Mouse (Mus musculus) G1E (cell line): ENCODE measurements around the gene Cdca4. TPM values are rescaled to one million over a fixed set of nuclear protein-coding genes. Genes with fewer than 3 reads are reported as not detected.

ENCODE experiments used
- ATAC-seq: 2 replicates; pipeline ENCODE4 v1.8.0; 2016; ENCODE audit warnings: mild to moderate bottlenecking; ENCODE audit not compliant: insufficient number of reproducible peaks, poor library complexity, low FRiP score, severe bottlenecking; ENCODE audit errors: extremely low read depth
- DNase-seq: peaks from one replicate; pipeline ENCODE4 v3.0.0; 2012; ENCODE audit warnings: low spot score
- H3K27me3 ChIP-seq: 2 replicates; pipeline ENCODE4 v1.6.1; 2012; ENCODE audit warnings: mild to moderate bottlenecking, low read length, inconsistent platforms; ENCODE audit not compliant: insufficient read depth
- H3K36me3 ChIP-seq: replicated peaks from 2 replicates; pipeline ENCODE3; 2012; ENCODE audit warnings: mild to moderate bottlenecking, inconsistent platforms
- H3K4me1 ChIP-seq: 2 replicates; pipeline ENCODE4 v1.6.1; 2012; ENCODE audit warnings: low read depth, low read length, inconsistent platforms, mixed read lengths; ENCODE audit not compliant: insufficient read depth
- H3K4me3 ChIP-seq: 2 replicates; pipeline ENCODE4 v1.5.1; 2012; ENCODE audit warnings: low read depth, mild to moderate bottlenecking, inconsistent platforms, low read length, moderate library complexity, mixed read lengths
- H3K9me3 ChIP-seq: replicated peaks from 2 replicates; pipeline ENCODE4 v1.6.1; 2012; ENCODE audit warnings: inconsistent platforms
- CTCF ChIP-seq: IDR thresholded peaks from 2 replicates; pipeline ENCODE4 v1.5.1; 2012; ENCODE audit warnings: low read depth, low read length, inconsistent platforms, mixed read lengths
- GATA1 ChIP-seq: IDR thresholded peaks from 2 replicates; pipeline ENCODE4 v1.6.1; 2012; ENCODE audit warnings: borderline replicate concordance, low read length, inconsistent platforms, mixed read lengths
- GATA2 ChIP-seq: IDR thresholded peaks from 2 replicates; pipeline ENCODE4 v1.6.1; 2012; ENCODE audit warnings: low read depth, low read length, inconsistent platforms, borderline replicate concordance
- POLR2AphosphoS5 ChIP-seq: IDR thresholded peaks from 2 replicates; pipeline ENCODE4 v1.6.1; 2012; ENCODE audit warnings: low read depth, low read length, inconsistent platforms; ENCODE audit not compliant: insufficient replicate concordance
- TAL1 ChIP-seq: conservative IDR thresholded peaks from 2 replicates; pipeline ENCODE4 v1.6.1; 2012; ENCODE audit warnings: low read depth, low read length, inconsistent platforms, mixed read lengths
- polyA plus RNA-seq: library from polyadenylated mRNA; stranded (reverse); fragments of >175 nt; gene quantifications from 2 replicates; pipeline ENCODE4 v1.2.3, GENCODE M21; 2012
- total RNA-seq, 2 experiments: library from RNA; stranded (forward) in 1 of 2; stranded (reverse) in 1 of 2; fragments of 200-1000 nt in 1 of 2; fragments of >200 nt in 1 of 2; fragmentation: Nextera tagmentation in 1 of 2; gene quantifications; 2 replicates each; pipeline ENCODE4 v1.2.3; 2014 to 2017

The Cdca4 gene
- total and polyA plus RNA-seq, 3 experiments, result 56.8 to 140 (median 124) TPM

DNA sequence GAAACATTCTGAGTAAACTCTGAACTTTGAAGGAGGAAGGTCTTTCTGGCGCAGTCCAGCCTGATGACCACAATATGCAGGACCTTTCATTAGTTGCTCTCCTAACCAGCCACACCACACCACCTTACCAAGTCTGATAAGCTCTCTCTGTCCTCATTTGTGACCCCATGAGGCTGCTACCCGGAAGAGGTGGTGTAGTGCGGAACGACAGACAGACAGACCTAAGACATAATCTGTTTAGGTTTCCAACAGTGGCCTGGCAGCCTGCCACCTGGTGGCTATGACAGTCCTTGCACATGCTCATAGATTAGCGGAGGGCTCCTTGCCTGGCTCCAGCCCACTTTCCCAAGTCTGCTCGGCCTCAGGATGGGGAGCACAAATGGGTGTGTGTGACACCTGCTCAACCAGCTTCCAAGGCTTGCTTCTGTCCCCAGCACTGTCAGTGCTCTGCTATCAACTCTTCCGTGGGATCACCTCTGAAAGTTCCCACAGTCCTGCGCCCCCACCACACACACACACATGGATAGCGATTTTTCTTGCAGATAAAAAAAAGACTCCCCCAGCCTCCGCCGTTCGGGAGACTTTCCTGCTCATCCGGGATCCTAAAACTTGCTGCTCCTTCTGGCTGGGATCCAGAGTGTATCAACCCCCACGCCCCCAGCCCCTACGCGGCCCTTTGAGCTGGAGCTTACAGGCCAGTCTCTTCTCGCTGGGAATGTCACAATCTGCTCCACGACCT lies 44.4 kb upstream of the Cdca4 start:
- no peaks in the 10 kb centered on the region for H3K9me3 ChIP-seq
- H3K27me3 ChIP-seq, result peaks cover 61% of the 10 kb centered on the region
- H3K36me3 ChIP-seq, result no peaks in the 10 kb centered on the region
- peaks cover 13% of the 10 kb centered on the region; the same call in 1 of the 2 replicates for H3K4me1 ChIP-seq
- DNase-seq (peak; percentile 30), ATAC-seq (no peak)
- H3K4me3 ChIP-seq, result no peak overlapping the region
- peak; percentile 81 for TF ChIP-seq CTCF
- TF ChIP-seq POLR2AphosphoS5, result no peak

DNA sequence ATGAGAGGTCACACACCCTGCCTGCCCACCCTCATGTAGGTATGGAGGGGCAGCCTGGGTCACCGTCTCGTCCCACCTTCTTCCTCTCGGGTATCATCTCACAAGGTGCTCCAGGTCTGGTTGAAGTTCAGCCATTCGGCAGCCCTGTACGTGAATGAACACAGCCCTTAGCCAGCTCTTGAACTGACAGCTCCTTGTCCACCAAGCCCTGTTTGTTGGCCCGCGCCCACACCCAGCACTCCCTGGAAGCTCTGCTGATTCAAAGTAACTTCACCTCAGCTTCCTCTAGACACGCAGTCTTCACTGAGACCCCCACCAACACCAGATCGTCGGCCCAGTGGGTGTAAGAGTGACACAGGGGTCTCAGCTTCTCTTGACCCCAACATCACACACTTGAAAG lies 43.8 kb upstream of the Cdca4 start:
- TF ChIP-seq TAL1 (no peak), POLR2AphosphoS5 (no peak), CTCF (no peak), GATA2 (no peak), GATA1 (no peak)
- Histone ChIP-seq H3K4me3 (no peak overlapping the region), H3K9me3 (no peaks in the 10 kb centered on the region), H3K36me3 (no peaks in the 10 kb centered on the region), H3K27me3 (peaks cover 61% of the 10 kb centered on the region), H3K4me1 (peaks cover 13% of the 10 kb centered on the region; the same call in 1 of the 2 replicates)
- DNase-seq (no peak), ATAC-seq (no peak)

DNA sequence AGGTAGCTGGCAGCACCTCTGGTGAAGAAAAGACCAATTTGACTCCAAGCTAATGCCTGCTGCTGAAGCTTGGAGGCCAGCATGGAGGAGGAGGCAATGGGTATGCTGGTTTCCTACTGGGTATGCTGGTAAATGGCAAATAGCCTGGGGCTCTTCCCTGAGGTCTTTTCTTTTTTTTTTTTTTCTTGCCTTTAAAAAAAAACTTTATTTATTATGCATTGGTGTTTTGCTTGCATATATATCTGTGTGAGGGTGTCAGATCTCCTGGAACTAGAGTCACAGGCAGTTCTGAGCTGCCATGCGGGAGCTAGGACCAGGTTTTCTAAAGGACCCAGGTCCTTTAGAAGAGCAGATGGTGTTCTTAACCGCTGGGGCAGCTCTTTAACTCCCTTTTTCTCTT lies 42.0 kb upstream of the Cdca4 start:
- H3K9me3 ChIP-seq, result no peaks in the 10 kb centered on the region
- peaks cover 9% of the 10 kb centered on the region; the same call in 1 of the 2 replicates for H3K4me1 ChIP-seq
- ATAC-seq, result no peak
- no peak overlapping the region for H3K4me3 ChIP-seq
- H3K36me3 ChIP-seq, result no peaks in the 10 kb centered on the region
- no peak for DNase-seq
- TF ChIP-seq TAL1 (no peak), GATA2 (no peak), CTCF (no peak), GATA1 (no peak), POLR2AphosphoS5 (no peak)
- H3K27me3 ChIP-seq, result peaks cover 44% of the 10 kb centered on the region

DNA sequence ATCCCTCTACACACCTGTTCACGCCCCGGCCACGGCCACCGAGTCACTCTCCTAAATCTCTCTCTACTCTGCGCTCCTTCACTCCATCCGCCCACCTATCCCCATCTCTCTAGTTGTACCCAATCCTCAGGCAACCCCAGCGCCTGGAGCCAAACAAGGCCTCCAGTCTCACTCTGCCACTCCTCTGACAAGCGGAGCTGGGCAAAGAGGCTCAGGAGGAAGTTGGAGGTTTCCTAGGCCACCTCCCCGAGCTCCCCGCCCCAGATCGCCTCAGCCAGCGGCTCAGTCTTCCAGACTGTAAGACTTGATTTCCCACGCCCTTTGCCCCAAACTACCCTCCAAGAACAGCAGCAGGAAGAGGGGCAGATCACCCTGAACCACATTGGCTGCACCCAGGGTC lies 41.6 kb upstream of the Cdca4 start:
- no peak for ATAC-seq
- Histone ChIP-seq H3K4me3 (no peak overlapping the region), H3K4me1 (peaks cover 4% of the 10 kb centered on the region; the same call in 1 of the 2 replicates), H3K27me3 (peaks cover 41% of the 10 kb centered on the region), H3K36me3 (no peaks in the 10 kb centered on the region), H3K9me3 (no peaks in the 10 kb centered on the region)
- no peak for TF ChIP-seq CTCF
- no peak for TF ChIP-seq GATA1
- no peak for TF ChIP-seq TAL1
- no peak for TF ChIP-seq GATA2
- no peak for TF ChIP-seq POLR2AphosphoS5
- no peak for DNase-seq

DNA sequence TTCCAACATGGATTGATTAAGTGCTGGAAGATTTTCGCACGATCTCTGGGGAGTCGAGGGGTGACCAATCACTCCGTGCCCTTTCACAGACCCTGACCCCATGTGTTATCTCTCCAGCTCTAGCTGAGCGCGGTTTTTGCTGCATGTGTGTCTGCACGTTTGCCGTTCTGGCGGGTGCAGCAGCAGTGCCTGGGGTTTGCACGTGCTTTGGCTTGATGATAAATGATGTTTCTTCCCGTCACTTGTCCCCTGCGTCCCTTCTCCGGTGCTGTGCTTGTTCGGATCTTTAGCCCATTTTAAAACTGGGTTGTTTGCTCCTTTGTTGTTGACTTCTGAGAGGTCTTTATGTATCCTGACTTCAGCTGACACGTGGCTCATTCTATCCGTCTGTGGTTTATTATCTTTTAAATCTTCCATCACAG lies 40.6 kb upstream of the Cdca4 start:
- no peak for TF ChIP-seq TAL1
- TF ChIP-seq GATA2, result no peak
- no peak for TF ChIP-seq CTCF
- TF ChIP-seq GATA1, result no peak
- TF ChIP-seq POLR2AphosphoS5, result no peak
- no peaks in the 10 kb centered on the region for H3K36me3 ChIP-seq
- H3K27me3 ChIP-seq, result peaks cover 41% of the 10 kb centered on the region
- DNase-seq, result no peak
- no peaks in the 10 kb centered on the region for H3K9me3 ChIP-seq
- H3K4me3 ChIP-seq, result no peak overlapping the region
- no peaks in the 10 kb centered on the region; the same call in 1 of the 2 replicates for H3K4me1 ChIP-seq
- no peak for ATAC-seq

DNA sequence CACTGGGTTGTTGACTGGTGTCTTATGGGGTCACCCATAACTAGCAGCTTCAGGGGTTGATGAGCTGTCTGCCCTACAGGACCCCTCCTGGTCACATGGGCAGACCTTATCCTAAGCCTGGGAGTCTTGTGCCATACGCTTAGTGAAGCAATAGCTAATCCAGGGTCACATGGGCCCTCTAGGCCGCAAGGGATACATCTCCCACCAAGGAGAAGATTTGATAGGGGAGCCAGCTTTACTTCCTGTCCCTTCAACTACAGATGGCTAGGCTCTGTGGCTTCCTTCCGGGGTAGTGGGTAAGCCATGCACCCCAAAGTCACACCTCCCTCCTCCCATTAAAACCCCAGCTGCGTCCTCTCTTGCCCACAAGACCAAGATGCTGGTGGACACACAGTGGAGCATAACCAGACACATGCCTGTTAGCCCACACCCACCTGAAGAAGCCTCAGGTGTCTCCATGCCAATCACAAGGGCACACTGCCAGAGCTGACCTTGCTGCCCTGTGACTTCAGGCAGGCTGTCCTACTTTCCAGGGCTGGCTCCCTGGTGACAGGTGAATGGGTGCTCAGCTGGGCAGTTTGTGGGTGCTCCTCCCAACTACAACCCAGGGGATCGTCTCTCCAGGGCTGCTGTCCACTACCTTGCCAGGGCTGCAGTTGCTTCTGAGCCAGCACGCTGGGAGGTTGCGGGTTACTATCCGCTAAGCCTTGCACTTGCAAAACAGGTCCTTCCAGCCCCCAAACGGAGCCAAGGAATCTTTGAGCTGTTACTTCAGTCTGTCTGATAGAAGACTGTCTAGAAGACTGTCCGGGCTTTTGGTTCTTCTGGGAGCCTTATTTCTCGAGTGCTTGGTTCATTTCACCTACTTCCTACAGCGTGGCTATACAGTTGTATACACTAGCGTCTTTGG lies 39.2 kb upstream of the Cdca4 start, which contains the start of gene Gpr132:
Gpr132 (minus strand) TSS at position 51 of the 910 bp plus-strand sequence.
- Histone ChIP-seq H3K36me3 (no peaks in the 10 kb centered on the region), H3K9me3 (no peaks in the 10 kb centered on the region), H3K4me3 (no peak within 1 kb of the TSS), H3K4me1 (no peaks in the 10 kb centered on the region; the same call in 1 of the 2 replicates), H3K27me3 (peaks cover 32% of the 10 kb centered on the region)
- ATAC-seq (no peak), DNase-seq (no peak)
- no peak for TF ChIP-seq TAL1
- no peak for TF ChIP-seq CTCF
- no peak for TF ChIP-seq POLR2AphosphoS5
- TF ChIP-seq GATA2, result no peak
- no peak for TF ChIP-seq GATA1
